ENCODE assay signal across 20 mouse cellular contexts in the genomic region with DNA sequence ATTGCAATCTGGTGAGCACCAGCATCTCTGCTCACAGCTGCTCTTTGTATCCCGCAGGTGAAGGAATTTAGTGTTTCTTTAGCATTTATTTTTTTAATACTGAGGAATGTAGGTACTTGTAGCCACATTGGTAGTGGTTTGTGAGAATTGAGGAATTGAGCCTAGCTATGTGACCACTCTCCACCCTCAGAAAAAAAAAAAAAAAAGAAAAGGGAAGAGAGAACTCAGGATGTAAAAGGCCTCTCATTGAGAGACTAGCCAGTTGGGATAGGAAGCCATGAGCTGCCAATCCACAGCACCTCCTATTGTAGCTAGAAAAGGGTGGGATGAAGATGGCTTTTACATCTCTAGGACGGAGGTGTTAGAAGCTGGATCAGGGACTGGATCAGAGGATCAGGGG.
DNase-seq lines count a peak whose midpoint lies in the region; ATAC-seq and TF ChIP-seq lines count a peak whose summit lies in the region.
"Had no signal": no experiment of that assay in that cellular context is flagged by ENCODE, and none has a peak within 500 bp of the region (broad histone marks: within the 10 kb centered on the region; RNA-seq: fewer than 3 reads in every experiment).

No protein-coding gene starts in this region.

- no peak overlapping the region for H3K4me2 ChIP-seq in liver, embryonic 12.5 days
- H3K4me2 ChIP-seq: embryonic facial prominence, embryonic 12.5 days; forebrain, embryonic 12.5 days; heart, embryonic 12.5 days; hindbrain, embryonic 12.5 days had no signal

- DNase-seq in liver, adult 2 months (ENCODE audit: extremely low read depth, low read depth, low spot score), result peak; percentile 3
- DNase-seq in adrenal gland, adult 8-10 months, result no peak
- DNase-seq in heart, postnatal 25 days (ENCODE audit: low spot score), result no peak
- DNase-seq: adrenal gland, postnatal 14 days; B cell, adult 2 months; cerebellum, adult 11-12 months; cerebellum, postnatal 10 days; gastrocnemius, postnatal 10 days; heart, postnatal 4 days had no signal

- TF ChIP-seq POLR2A in liver, adult 2 months (IDR thresholded peaks at IDR 0.05; ENCODE audit: extremely low read depth, insufficient read depth, low read length), result no peak

- no peaks in the 10 kb centered on the region for H3K79me2 ChIP-seq in liver, adult 2 months (ENCODE audit: control insufficient read depth, insufficient read depth, low read length)

- no peaks in the 10 kb centered on the region for H3K27me3 ChIP-seq in liver, adult 2 months (ENCODE audit: control insufficient read depth, insufficient read depth, low read length)
- no peaks in the 10 kb centered on the region for H3K27me3 ChIP-seq in liver, embryonic 12.5 days (replicated peaks)
- H3K27me3 ChIP-seq: embryonic facial prominence, embryonic 12.5 days; forebrain, embryonic 12.5 days; heart, embryonic 12.5 days; hindbrain, embryonic 12.5 days had no signal

- no peaks in the 10 kb centered on the region for H3K36me3 ChIP-seq in liver, adult 2 months (ENCODE audit: control insufficient read depth, insufficient read depth, low read length)
- H3K36me3 ChIP-seq in liver, embryonic 12.5 days, result no peaks in the 10 kb centered on the region
- H3K36me3 ChIP-seq: embryonic facial prominence, embryonic 12.5 days; forebrain, embryonic 12.5 days; heart, embryonic 12.5 days; hindbrain, embryonic 12.5 days had no signal

- H3K9ac ChIP-seq in liver, adult 2 months (ENCODE audit: low read depth, low read length), result no peak overlapping the region
- H3K9ac ChIP-seq in liver, embryonic 12.5 days, result no peak overlapping the region
- H3K9ac ChIP-seq: embryonic facial prominence, embryonic 12.5 days; forebrain, embryonic 12.5 days; heart, embryonic 12.5 days; hindbrain, embryonic 12.5 days had no signal

- no peak for ATAC-seq in liver, embryonic 12.5 days
- peak; percentile 84 for ATAC-seq in granulocyte monocyte progenitor cell, adult 5-6 weeks (replicated peaks; ENCODE audit: poor library complexity, severe bottlenecking)
- peak; percentile 51 for ATAC-seq in monocyte, adult 5-6 weeks (replicated peaks; ENCODE audit: insufficient number of reproducible peaks, low FRiP score, low TSS enrichment, poor library complexity, severe bottlenecking)
- ATAC-seq in megakaryocyte-erythroid progenitor cell, adult 5-6 weeks (replicated peaks; ENCODE audit: low FRiP score, low TSS enrichment, poor library complexity, severe bottlenecking), result no peak
- ATAC-seq: CD4-positive, CD25-positive, alpha-beta regulatory T cell, adult 4 months; forebrain, embryonic 16.5 days; hindbrain, embryonic 16.5 days had no signal

- H3K4me1 ChIP-seq in liver, adult 2 months (ENCODE audit: control insufficient read depth, insufficient read depth, low read length), result no peaks in the 10 kb centered on the region
- no peaks in the 10 kb centered on the region for H3K4me1 ChIP-seq in liver, embryonic 12.5 days
- H3K4me1 ChIP-seq: embryonic facial prominence, embryonic 12.5 days; forebrain, embryonic 12.5 days; heart, embryonic 12.5 days; hindbrain, embryonic 12.5 days had no signal

- H3K4me3 ChIP-seq in liver, adult 2 months (ENCODE audit: insufficient read depth, low read depth, low read length), result no peak overlapping the region
- H3K4me3 ChIP-seq in liver, embryonic 12.5 days, result no peak overlapping the region
- H3K4me3 ChIP-seq: embryonic facial prominence, embryonic 12.5 days; forebrain, embryonic 12.5 days; heart, embryonic 12.5 days; hindbrain, embryonic 12.5 days had no signal

- TF ChIP-seq CTCF in liver, adult 2 months (IDR thresholded peaks at IDR 0.05; ENCODE audit: low read depth, low read length), result no peak

- 84% methylated on average over 2 of the region's 2 CpGs for WGBS in liver, adult 2 months
- 74% methylated on average over 2 of the region's 2 CpGs for WGBS in liver, embryonic 12.5 days (ENCODE audit: insufficient replicate concordance)

- 0 out of 2 replicates have a peak overlapping the region, but pooled peaks have one; percentile 16 for H3K27ac ChIP-seq in liver, adult 2 months (replicated peaks; ENCODE audit: insufficient read depth, low read depth, low read length)
- no peak overlapping the region for H3K27ac ChIP-seq in liver, embryonic 12.5 days
- H3K27ac ChIP-seq: embryonic facial prominence, embryonic 12.5 days; forebrain, embryonic 12.5 days; hindbrain, embryonic 12.5 days had no signal

- intact Hi-C loops in heart, postnatal 25 days (cut with DNase I), result no loop called here

- H3K9me3 ChIP-seq in liver, embryonic 12.5 days (replicated peaks), result no peaks in the 10 kb centered on the region
- H3K9me3 ChIP-seq: embryonic facial prominence, embryonic 12.5 days; forebrain, embryonic 12.5 days; heart, embryonic 12.5 days; hindbrain, embryonic 12.5 days had no signal

Comparison
In these comparisons a context has a peak if more than half of its experiments do, and no peak if none do; other contexts are left out.
1. ATAC-seq: peak in granulocyte monocyte progenitor cell, adult 5-6 weeks (single experiment) and monocyte, adult 5-6 weeks (single experiment); none in liver, embryonic 12.5 days (single experiment) and megakaryocyte-erythroid progenitor cell, adult 5-6 weeks (single experiment).